Mouse (Mus musculus): Measurements from ENCODE around the gene Rhbdd3.

- TF ChIP-seq CTCF (IDR thresholded peaks at IDR 0.05) (no peak), EP300 (IDR thresholded peaks at IDR 0.05; ENCODE audit: insufficient read depth, low read depth, low read length) (no peak)
Observed at GRCm38 (mm10) chr11:5057856-5058641, 40.7 kb upstream of the Rhbdd3 start, which contains the start of gene Rasl10a.

Data from heart, adult 2 months (tissue).